Mouse (Mus musculus) intestine, embryonic 14.5 days (tissue): Measurements from ENCODE around the gene Arhgef10l. TPM values are rescaled to one million over a fixed set of nuclear protein-coding genes. Genes with fewer than 3 reads are reported as not detected.

Source experiments
- ATAC-seq: fragments of 200-750 bp; cut with Nextera tagmentation; replicated peaks from 2 replicates; pipeline ENCODE4 v1.8.0; 2017; ENCODE audit warnings: low read depth, moderate number of reproducible peaks, moderate TSS enrichment, moderate library complexity; ENCODE audit not compliant: low FRiP score, low TSS enrichment
- DNase-seq: peaks from one replicate; pipeline ENCODE4 v3.0.0-alpha.2; 2018; ENCODE audit warnings: low spot score
- H3K27ac ChIP-seq: fragments of 300-500 bp; sonication (generic); 2 replicates; pipeline ENCODE4 v1.5.1; 2014; ENCODE audit warnings: low read depth, mild to moderate bottlenecking, control low read depth
- H3K27me3 ChIP-seq: fragments of 300-500 bp; sonication (generic); replicated peaks from 2 replicates; pipeline ENCODE4 v1.6.1; 2014; ENCODE audit warnings: low read length, control low read depth; ENCODE audit not compliant: control insufficient read depth, insufficient read depth
- H3K36me3 ChIP-seq: fragments of 300-500 bp; sonication (generic); 2 replicates; pipeline ENCODE4 v1.6.1; 2014; ENCODE audit warnings: low read length, control low read depth; ENCODE audit not compliant: control insufficient read depth, insufficient read depth
- H3K4me1 ChIP-seq: fragments of 300-500 bp; sonication (generic); replicated peaks from 2 replicates; pipeline ENCODE4 v1.6.1; 2014; ENCODE audit warnings: low read length, control low read depth, mixed read lengths; ENCODE audit not compliant: control insufficient read depth, insufficient read depth
- H3K4me2 ChIP-seq: fragments of 300-500 bp; sonication (generic); 2 replicates; pipeline ENCODE4 v1.6.1; 2014; ENCODE audit warnings: low read length
- H3K4me3 ChIP-seq: fragments of 300-500 bp; sonication (generic); 2 replicates; pipeline ENCODE4 v1.5.1; 2014; ENCODE audit warnings: low read depth, low read length, control low read depth, mixed read lengths
- H3K9ac ChIP-seq: fragments of 300-500 bp; sonication (generic); 2 replicates; pipeline ENCODE4 v1.6.1; 2014; ENCODE audit warnings: mild to moderate bottlenecking, low read length
- H3K9me3 ChIP-seq: fragments of 300-500 bp; sonication (generic); 2 replicates; pipeline ENCODE4 v1.6.1; 2016; ENCODE audit warnings: low read length, control low read depth; ENCODE audit not compliant: control insufficient read depth
- WGBS: fragments of 180-500 bp; shearing (Covaris S2); extraction: QIAGEN DNeasy Blood & Tissue Kit; methylation state at CpG from one replicate; pipeline ENCODE4 v1.1.7; 2014; 5-methylcytosine and 5-hydroxymethylcytosine counted together
- polyA plus RNA-seq: library from polyadenylated mRNA; unstranded; fragments of >200 nt; fragmentation: Nextera tagmentation; extraction: Ambion mirVana; gene quantifications from 2 replicates; pipeline ENCODE4 v1.2.1, GENCODE M21; 2014

Arhgef10l gene
- polyA plus RNA-seq, 1 experiment from 2014 or later = 15.2 TPM

DNA sequence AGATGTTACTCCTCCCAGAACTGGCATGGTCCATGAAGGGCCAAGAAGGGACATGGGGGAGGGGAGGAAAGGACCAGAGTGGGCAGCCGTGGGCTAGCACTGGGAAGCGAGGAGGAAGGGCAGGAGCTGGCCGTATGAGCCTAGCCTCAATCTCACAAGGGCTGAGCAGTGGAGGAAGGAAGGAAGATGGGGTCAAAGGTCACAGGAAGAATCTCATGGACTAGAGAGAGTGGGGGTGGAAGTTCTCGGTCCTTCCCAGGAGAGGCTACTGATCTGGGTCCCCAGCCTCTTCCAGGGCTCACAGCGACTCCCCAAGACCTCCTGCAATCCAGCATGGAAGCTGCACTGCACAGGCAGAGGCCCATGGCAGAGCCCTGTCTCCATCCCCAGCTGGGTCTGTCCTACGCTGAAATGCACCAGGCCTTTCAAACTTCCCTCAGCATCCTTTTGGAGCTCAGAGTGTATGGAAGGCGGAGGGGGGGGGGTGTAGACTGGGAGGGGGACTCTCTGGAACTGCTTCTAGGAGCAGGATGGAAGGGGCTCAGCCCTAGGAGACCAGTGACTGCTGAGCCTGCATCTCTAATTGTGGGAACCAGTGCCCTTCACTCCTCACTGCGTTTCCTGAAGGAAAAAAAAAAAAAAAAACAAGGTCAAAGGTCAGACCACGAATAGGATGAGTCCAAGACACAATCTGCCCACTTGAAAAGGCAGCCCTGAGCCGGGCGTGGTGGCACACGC, 7.9 kb upstream of the Arhgef10l start:
- DNase-seq (no peak), ATAC-seq (peak; percentile 37; the same call in 1 of the 2 replicates)
- 59% methylated on average over 12 of the region's 12 CpGs for WGBS
- no peak overlapping the region for H3K27ac ChIP-seq
- H3K27me3 ChIP-seq = no peaks in the 10 kb centered on the region
- H3K4me3 ChIP-seq = no peak overlapping the region
- H3K9ac ChIP-seq = no peak overlapping the region
- H3K9me3 ChIP-seq = no peaks in the 10 kb centered on the region
- no peaks in the 10 kb centered on the region for H3K4me1 ChIP-seq
- H3K4me2 ChIP-seq = no peak overlapping the region
- H3K36me3 ChIP-seq = no peaks in the 10 kb centered on the region

DNA sequence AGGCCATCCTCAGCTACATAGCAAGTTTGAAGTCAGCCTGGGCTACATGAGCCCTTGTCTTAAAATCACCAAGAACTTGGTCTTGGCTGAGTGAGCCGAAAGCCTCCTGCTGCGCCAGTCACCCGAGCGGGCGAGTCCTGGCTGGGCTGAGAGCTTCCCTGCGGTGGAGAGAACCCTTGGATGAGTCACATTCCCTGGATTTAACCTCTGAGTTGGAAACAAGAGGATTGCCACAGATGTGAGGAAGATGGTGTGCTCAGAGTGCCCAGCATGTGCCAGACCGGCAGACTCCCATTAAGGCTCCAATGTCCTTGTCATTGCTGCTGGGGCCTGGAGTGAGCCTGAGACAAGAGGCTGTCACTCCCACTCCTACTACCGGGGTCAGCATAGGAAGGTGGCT, 2.0 kb upstream of the Arhgef10l start:
- Histone ChIP-seq H3K9me3 (no peaks in the 10 kb centered on the region), H3K4me3 (no peak overlapping the region), H3K36me3 (no peaks in the 10 kb centered on the region), H3K4me2 (no peak overlapping the region), H3K4me1 (peaks cover 5% of the 10 kb centered on the region; the same call in 1 of the 2 replicates), H3K27me3 (no peaks in the 10 kb centered on the region), H3K27ac (no peak overlapping the region), H3K9ac (no peak overlapping the region)
- 88% methylated on average over 8 of the region's 8 CpGs for WGBS
- DNase-seq (no peak), ATAC-seq (no peak)

DNA sequence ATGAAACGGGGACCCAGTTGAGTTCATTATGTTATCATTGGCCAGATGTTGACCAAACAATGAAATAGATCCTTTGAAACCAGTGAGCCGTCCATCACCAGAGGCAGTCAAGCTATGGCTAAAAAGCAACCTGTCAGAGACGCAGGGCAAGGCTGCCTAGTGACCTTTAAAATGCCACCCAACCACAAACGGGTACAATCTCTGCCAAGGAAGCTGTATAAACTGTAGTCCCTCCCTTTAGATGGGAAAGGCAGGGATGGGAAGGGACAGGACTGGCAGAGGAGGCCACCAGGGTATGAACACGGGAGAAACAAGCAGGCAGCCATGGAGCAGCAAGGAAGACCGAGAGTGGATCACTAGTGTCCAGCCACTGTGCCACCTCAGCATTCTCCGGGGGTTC, 759 bp downstream of the Arhgef10l start:
- DNase-seq = no peak
- WGBS = 76% methylated on average over 7 of the region's 7 CpGs
- no peak overlapping the region for H3K27ac ChIP-seq
- no peak for ATAC-seq
- no peak overlapping the region for H3K4me2 ChIP-seq
- no peak overlapping the region for H3K4me3 ChIP-seq
- peaks cover 10% of the 10 kb centered on the region; the same call in 1 of the 2 replicates for H3K4me1 ChIP-seq
- H3K36me3 ChIP-seq = no peaks in the 10 kb centered on the region
- H3K9me3 ChIP-seq = no peaks in the 10 kb centered on the region
- H3K27me3 ChIP-seq = no peaks in the 10 kb centered on the region
- H3K9ac ChIP-seq = no peak overlapping the region

DNA sequence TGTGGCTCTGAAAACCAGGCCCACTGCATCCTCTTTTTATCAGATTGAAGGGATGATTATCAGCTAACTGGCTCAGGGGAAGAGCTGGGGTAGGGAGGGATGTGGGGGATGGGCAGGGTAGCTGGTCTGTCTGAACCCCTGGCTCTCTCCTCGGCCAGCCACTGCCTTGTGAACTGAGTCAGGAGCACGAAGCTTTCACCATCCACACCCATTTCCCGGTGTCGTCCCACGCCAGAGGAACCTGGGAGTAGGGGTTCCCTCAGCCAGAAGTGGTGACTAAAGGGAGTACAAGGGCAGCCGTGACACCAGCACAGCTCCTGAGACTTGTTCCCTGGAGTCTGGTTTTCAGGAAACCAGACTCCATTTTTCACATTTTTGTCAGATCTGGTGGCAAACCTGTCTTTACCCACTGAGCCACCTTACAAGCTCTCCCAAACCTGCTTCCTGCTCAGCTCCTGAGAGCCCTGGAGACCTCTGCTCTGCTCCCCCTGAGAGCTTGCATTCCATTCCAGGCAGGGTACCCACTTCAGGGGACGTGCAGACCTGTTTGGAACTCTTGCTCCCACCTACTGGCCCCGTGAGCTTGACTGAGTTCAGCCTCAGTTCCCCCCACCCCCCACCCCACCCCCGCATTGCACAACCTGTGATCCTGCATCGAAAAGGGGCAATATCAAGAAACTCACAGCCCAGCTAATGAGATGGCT, 2.8 kb downstream of the Arhgef10l start:
- H3K27ac ChIP-seq = no peak overlapping the region
- no peak overlapping the region for H3K9ac ChIP-seq
- 34% methylated on average over 10 of the region's 10 CpGs for WGBS
- ATAC-seq (no peak), DNase-seq (no peak)
- no peaks in the 10 kb centered on the region for H3K36me3 ChIP-seq
- H3K9me3 ChIP-seq = no peaks in the 10 kb centered on the region
- no peak overlapping the region for H3K4me2 ChIP-seq
- no peaks in the 10 kb centered on the region for H3K27me3 ChIP-seq
- no peak overlapping the region for H3K4me3 ChIP-seq
- H3K4me1 ChIP-seq = peaks cover 16% of the 10 kb centered on the region

DNA sequence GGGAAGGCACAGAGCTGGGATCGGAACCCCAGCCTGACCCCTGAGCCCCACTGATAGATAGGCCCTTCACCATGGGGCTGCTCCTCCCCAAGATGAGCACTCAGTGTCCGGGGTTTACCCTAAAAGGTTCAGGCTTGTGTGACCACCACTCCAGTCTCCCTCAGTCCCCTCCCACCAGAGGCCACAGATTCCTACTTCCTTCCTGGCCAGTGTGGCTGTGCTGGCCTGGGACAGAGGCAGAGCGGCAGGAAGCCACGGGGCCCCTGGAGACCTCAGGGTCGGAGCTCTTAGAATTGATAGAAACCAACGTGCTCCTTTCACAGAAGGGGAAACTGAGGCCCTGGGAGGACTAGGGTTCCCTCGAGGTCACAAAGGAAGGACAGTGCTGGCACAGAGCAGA, 3.4 kb downstream of the Arhgef10l start:
- H3K4me2 ChIP-seq = no peak overlapping the region
- H3K4me3 ChIP-seq = no peak overlapping the region
- peaks cover 22% of the 10 kb centered on the region for H3K4me1 ChIP-seq
- no peaks in the 10 kb centered on the region for H3K27me3 ChIP-seq
- no peaks in the 10 kb centered on the region for H3K36me3 ChIP-seq
- no peak overlapping the region for H3K27ac ChIP-seq
- 30% methylated on average over 7 of the region's 7 CpGs for WGBS
- H3K9me3 ChIP-seq = no peaks in the 10 kb centered on the region
- ATAC-seq (no peak), DNase-seq (no peak)
- no peak overlapping the region for H3K9ac ChIP-seq

DNA sequence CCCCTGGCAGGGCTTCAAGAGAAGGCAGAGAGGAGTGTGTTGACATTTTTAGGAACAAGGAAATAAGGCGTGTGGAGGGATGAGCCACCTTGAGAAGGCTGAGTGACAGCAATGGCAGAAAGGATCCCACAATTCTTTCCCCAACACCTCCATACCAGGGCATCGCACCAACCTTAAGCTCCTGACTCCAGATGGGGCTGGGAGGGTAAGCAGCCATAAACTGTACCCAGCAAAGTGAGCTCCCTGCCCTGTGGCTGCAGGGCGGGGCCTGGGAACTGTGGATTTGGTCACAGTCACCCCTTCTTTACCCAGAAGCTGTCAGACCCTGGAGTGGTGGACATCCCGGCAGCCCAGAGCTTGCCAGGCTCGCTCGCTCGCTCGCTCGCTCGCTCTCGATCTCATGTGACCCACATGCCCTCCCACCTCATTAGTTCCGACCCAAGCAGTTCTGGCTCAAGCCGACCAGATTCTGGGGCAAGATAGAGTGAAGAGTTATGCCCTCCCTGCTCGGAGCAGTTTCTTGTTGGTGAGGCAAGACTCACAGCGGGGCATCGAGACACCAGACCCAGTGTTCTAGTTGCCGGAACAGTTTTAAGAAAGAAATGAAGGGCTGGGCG, 4.3 kb downstream of the Arhgef10l start:
- Histone ChIP-seq H3K4me1 (peaks cover 27% of the 10 kb centered on the region), H3K27me3 (no peaks in the 10 kb centered on the region), H3K4me3 (no peak overlapping the region), H3K36me3 (no peaks in the 10 kb centered on the region), H3K9me3 (no peaks in the 10 kb centered on the region), H3K4me2 (no peak overlapping the region), H3K9ac (no peak overlapping the region), H3K27ac (no peak overlapping the region)
- DNase-seq (no peak), ATAC-seq (no peak)
- WGBS = 75% methylated on average over 18 of the region's 18 CpGs

DNA sequence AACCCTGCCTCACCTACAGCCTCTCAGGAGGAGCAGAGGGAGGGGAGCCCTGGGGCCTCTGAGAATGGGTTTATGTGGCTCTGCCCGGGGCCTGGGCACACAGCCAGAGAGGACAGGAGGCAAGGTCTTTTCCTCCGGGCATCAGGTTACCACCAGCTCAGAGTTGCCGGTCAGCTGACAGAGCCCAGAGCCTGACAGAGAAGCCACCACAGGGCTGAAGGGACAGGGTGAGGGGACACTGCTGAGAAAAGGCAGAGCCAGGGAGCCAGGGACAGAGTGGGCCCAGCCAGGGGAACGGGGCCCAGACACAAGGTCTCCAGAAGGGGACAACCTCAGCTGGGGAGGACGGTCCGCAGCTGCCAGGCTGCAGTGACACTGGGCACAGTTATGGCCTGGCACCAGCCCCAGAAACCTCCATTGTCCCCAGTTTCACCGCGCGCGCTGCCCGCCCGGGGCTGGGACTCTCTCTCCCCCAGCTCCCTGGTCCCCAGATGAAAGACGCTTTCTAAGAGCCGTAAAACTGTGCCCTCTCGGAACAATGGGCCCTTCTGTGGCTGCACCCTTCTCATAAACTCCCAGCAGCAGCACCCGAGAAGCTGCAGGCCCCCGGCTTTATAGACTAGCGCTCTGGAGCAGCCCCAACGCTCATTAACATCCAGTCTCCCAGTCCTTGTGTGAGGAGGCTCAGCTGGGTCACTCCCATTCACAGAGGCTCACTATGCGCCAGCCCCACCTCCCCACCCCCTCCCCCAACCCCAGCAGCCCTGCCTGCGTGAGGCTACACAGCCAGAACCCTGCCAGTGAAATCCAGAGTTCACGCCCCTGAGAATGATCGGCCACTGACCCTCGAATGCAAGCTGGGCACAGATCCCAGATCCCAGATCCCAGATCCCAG, 7.9 kb downstream of the Arhgef10l start:
- H3K4me3 ChIP-seq = no peak overlapping the region
- ATAC-seq = peak; percentile 79
- H3K4me1 ChIP-seq = peaks cover 23% of the 10 kb centered on the region
- peak overlapping the region; percentile 38 for H3K4me2 ChIP-seq
- no peaks in the 10 kb centered on the region for H3K27me3 ChIP-seq
- H3K9me3 ChIP-seq = no peaks in the 10 kb centered on the region
- peak overlapping the region; percentile 82 for H3K27ac ChIP-seq
- DNase-seq = peak; percentile 79
- peak overlapping the region; percentile 25 for H3K9ac ChIP-seq
- WGBS = 9% methylated on average over 24 of the region's 24 CpGs
- no peaks in the 10 kb centered on the region for H3K36me3 ChIP-seq

DNA sequence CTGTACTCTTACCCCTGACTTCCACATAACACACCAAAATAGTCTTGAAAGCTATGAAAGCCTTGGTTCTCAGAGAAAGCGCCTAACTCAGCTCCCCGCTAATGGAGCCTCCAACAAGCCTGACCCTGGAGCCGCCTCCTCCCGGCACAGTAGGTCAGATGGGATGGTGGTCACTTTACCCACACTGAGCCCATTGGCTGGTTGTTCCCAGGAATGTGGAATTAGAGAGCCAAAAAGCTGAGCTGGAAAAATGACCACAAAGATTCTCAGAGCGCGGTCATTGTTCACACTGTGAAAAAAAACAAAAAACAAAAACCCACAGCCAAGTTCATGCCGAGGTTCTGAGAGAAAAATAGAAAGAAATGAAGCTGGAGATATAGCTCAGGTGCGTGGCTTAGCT, 9.3 kb downstream of the Arhgef10l start:
- Histone ChIP-seq H3K9me3 (no peaks in the 10 kb centered on the region), H3K4me1 (peaks cover 17% of the 10 kb centered on the region), H3K27ac (no peak overlapping the region), H3K4me3 (no peak overlapping the region), H3K27me3 (no peaks in the 10 kb centered on the region), H3K36me3 (no peaks in the 10 kb centered on the region), H3K9ac (no peak overlapping the region), H3K4me2 (no peak overlapping the region)
- 71% methylated on average over 8 of the region's 8 CpGs for WGBS
- DNase-seq = no peak
- ATAC-seq = no peak
